8 mouse cellular contexts compared by ENCODE assay signal in the genomic region with DNA sequence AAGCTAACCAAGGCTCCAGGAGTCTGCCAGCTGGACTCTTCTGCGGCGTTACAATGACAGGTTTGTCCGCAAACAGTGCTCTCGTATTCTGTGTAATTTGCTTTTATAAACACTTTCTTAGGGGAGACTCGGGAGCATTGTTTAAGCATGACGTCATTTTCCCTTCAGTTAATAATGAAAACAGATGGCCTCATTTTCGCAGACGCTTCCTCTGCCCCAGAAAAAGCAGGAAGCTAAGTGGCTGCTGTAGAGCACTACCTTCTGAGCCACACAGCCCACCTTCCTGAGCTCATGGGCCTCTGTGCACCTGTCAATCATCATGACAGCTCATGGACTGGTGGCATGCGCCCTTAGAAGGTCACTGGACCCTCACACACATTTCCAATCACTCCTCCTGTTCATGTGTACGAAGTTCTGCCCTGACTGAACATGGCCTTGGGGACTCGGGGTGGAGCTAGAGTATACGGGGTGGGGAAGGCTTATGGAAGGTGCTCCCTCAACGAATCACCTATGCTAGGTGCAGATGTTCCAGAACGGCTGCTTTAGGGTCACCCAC.
A peak's percentile ranks its signal among the peaks of the same experiment; 100 is the strongest.
DNase-seq lines count a peak whose midpoint lies in the region; ATAC-seq lines count a peak whose summit lies in the region.

No protein-coding gene starts in this region.

- no peaks in the 10 kb centered on the region for H3K9me3 ChIP-seq in embryonic facial prominence, embryonic 15.5 days (replicated peaks)
- no peaks in the 10 kb centered on the region for H3K9me3 ChIP-seq in hindbrain, embryonic 13.5 days

- ATAC-seq in embryonic facial prominence, embryonic 15.5 days (ENCODE audit: insufficient number of reproducible peaks, low FRiP score, low TSS enrichment, low read depth): peak; percentile 39; the same call in 1 of the 2 replicates
- ATAC-seq in hindbrain, embryonic 13.5 days (ENCODE audit: low FRiP score): peak; percentile 52; the same call in 1 of the 2 replicates

- 30% methylated on average over 14 of the region's 14 CpGs for WGBS in embryonic facial prominence, embryonic 15.5 days
- 43% methylated on average over 14 of the region's 14 CpGs for WGBS in hindbrain, embryonic 13.5 days

- H3K27me3 ChIP-seq in embryonic facial prominence, embryonic 15.5 days: no peaks in the 10 kb centered on the region; the same call in 1 of the 2 replicates
- H3K27me3 ChIP-seq in hindbrain, embryonic 13.5 days: 0 out of 2 replicates have a peak, but pooled peaks cover 5% of the 10 kb centered on the region

- H3K36me3 ChIP-seq in embryonic facial prominence, embryonic 15.5 days: no peaks in the 10 kb centered on the region
- H3K36me3 ChIP-seq in hindbrain, embryonic 13.5 days: no peaks in the 10 kb centered on the region

- peak; percentile 22 for DNase-seq in brain, adult 2 months (ENCODE audit: low read depth, low spot score)
- peak; percentile 20 to 39 for DNase-seq in lung, postnatal 4 days
- DNase-seq in spleen, adult 12 weeks (ENCODE audit: low spot score): no peak
- no peak for DNase-seq in right cerebral cortex, postnatal 14 days
- no peak for DNase-seq in cerebellum, adult 18-20 months
- no peak for DNase-seq in spleen, postnatal 4 days (ENCODE audit: low spot score in 2 of 2)

- H3K4me1 ChIP-seq in embryonic facial prominence, embryonic 15.5 days: peaks cover 14% of the 10 kb centered on the region
- H3K4me1 ChIP-seq in hindbrain, embryonic 13.5 days (replicated peaks): peaks cover 12% of the 10 kb centered on the region

- no peak overlapping the region for H3K9ac ChIP-seq in embryonic facial prominence, embryonic 15.5 days
- no peak overlapping the region for H3K9ac ChIP-seq in hindbrain, embryonic 13.5 days

- peak overlapping the region; percentile 32 for H3K4me2 ChIP-seq in embryonic facial prominence, embryonic 15.5 days (replicated peaks)
- H3K4me2 ChIP-seq in hindbrain, embryonic 13.5 days: peak overlapping the region; percentile 34; the same call in 1 of the 2 replicates

- no peak overlapping the region for H3K4me3 ChIP-seq in embryonic facial prominence, embryonic 15.5 days (replicated peaks)
- H3K4me3 ChIP-seq in hindbrain, embryonic 13.5 days: no peak overlapping the region

- no peak overlapping the region; the same call in 1 of the 2 replicates for H3K27ac ChIP-seq in embryonic facial prominence, embryonic 15.5 days (replicated peaks)
- no peak overlapping the region; the same call in 1 of the 2 replicates for H3K27ac ChIP-seq in hindbrain, embryonic 13.5 days

Comparison
In these comparisons a context has a peak if more than half of its experiments do, and no peak if none do; other contexts are left out.
1. DNase-seq: peak in brain, adult 2 months (single experiment) and lung, postnatal 4 days (2 of 2); none in spleen, adult 12 weeks (single experiment), right cerebral cortex, postnatal 14 days (single experiment), cerebellum, adult 18-20 months (0 of 2) and spleen, postnatal 4 days (0 of 2).